Mouse (Mus musculus): Measurements from ENCODE around the gene Car5a. TPM values are rescaled to one million over a fixed set of nuclear protein-coding genes. Genes with fewer than 3 reads are reported as not detected.

Gene Car5a
- total RNA-seq, 2 experiments from 2014 or later, result not detected

DNA sequence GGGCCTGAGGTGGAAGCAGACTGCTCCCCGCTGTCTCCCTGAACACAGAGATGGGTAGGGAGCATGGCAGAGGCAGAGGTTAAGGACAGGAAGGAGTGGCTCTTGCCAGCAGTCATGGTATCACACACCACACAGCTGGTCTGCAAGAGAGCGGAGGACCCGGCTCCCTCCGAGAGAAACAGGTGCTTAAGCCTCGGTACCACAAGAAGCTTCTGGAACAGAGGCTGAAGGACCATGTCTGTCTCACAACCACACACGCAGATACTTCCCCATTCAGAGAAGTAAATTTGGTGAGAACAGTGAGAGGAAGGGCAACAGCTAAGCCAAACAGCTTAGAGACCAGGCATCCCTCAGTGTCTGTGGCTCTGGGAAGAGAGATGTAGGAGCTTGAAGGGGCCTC lies 33.3 kb downstream of the Car5a start:
- intact Hi-C loops (cut with DNase I), result no loop called here
- DNase-seq (ENCODE audit: low spot score in 2 of 2), result no peak

DNA sequence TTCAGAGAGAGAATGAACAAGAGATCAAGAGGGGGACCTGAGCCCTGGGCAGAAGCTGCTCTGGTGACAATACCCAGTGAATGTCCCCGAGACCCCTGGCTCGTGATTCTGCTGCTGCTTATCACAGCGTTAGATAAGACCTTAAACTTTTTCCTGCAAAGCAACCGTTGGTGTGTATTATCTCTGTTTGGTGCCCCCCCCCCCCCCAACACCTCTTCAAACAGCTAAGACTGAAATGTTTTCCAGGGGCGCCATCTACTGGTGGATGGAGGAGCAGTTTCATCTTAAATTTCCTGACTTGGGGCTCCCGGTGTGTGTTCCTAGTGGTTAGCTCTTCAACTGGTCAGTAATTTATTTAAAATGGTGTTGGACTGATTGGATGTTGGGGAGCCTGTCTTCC lies 35.0 kb downstream of the Car5a start:
- peak; percentile 68 to 81 for DNase-seq (ENCODE audit: low spot score in 2 of 2)

DNA sequence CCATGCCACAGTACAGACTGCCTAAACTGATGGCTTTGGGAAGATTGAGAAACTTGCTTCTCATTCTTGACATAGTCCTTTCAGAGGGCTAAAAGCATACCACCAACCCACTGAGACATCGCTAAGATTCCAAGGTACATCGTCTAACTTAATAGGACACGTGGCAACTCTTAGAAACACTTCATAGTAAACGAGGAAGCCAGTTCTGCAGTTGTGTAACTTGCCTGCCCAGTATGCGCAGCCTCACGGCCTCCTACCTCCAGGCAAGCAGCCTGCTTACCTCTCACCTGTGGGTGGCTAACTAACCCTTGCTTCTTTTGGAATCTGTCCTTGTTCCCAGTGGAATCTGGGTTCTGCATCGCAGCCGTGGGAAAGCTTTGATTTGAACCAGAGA lies 35.6 kb downstream of the Car5a start:
- intact Hi-C loops (cut with DNase I), result loop anchor here (1.0 kb wide), 2 partner anchors 35 to 58 kb away; no protein-coding TSS in a partner anchor

More for the DNA sequence above, 35.0 kb downstream of the Car5a start:
- intact Hi-C loops (cut with DNase I), result loop anchor here (1.0 kb wide), 2 partner anchors 35 to 58 kb away; no protein-coding TSS in a partner anchor

DNA sequence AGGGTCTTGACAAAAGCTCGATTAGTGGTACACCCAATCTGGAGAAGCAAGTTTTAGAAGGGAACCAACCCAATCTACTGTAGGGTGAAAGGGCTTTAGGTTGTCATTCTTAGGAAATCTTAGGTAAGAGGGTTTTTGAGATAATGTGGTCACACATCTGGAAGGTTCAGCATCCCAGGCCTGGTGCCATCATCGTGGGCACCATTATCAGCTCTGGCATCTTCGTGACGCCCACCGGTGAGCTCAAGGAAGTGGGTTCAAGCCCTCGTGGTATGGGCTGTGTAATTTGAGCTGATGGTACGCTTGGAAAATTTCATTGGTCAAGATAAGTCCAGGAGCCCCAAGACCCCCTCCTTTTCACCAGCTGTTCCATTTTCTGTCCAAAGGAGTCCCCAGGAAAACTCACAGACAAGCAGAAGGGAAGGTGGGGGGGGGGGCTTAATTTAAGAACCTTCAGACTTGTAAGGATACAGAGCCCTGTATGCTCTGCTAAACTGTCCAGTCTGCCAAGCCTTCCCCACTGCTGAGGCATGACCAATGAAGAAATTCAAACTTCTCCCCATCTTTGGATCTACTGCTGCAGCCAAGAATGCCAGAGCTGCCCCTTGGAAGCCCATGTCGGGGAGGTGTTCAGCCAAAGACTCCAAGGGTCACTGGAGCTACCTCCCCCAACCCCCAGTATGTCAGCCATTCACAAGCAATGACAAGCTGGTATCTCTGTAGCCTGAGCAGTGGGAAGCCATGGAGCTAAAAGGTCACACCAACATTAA lies 36.1 kb downstream of the Car5a start:
- DNase-seq (ENCODE audit: low spot score in 2 of 2), result no peak
- intact Hi-C loops (cut with DNase I), result loop anchor here (1.0 kb wide), 2 partner anchors 34 to 57 kb away; no protein-coding TSS in a partner anchor

More for the DNA sequence above, 35.6 kb downstream of the Car5a start:
- DNase-seq (ENCODE audit: low spot score in 2 of 2), result no peak

DNA sequence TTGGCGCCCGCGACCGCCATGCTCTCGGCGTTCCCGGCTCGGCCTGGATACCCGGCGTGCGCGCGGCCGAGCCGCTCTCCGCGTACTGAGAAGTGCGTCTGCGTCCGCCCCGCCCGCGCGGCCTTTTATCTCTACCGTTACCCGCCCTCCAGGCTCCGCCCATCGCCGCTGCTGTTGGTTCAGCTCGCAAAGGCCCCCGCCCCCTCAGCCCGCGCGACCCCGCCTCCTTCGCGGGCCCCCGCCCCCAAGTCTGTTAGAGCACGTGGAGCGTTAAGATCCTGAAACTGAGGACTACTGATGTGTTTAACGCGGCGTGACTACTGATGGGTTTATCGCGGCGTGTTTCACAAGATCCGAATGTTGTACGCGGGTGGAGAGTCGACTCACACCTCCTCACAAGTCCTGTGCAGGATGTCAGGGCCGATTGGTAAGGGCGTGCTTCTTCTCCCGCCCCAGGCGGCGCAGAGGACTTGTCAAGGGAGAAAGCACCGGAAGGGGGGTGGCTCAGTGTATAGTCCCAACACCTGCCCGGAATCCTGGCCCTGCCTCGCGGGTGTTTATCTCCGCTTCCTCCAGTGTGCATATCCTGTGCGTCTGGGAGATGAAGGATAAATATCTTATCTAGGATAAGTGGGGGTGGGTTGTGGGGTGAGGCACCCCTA lies 37.0 kb downstream of the Car5a start, which contains the start of gene Slc7a5:
TSS of gene Slc7a5 (minus strand) at position 108 of the 662 bp plus-strand sequence.
- intact Hi-C loops (cut with DNase I), result loop anchor here (2.0 kb wide), 1 partner anchor 177 kb away; no protein-coding TSS in a partner anchor

DNA sequence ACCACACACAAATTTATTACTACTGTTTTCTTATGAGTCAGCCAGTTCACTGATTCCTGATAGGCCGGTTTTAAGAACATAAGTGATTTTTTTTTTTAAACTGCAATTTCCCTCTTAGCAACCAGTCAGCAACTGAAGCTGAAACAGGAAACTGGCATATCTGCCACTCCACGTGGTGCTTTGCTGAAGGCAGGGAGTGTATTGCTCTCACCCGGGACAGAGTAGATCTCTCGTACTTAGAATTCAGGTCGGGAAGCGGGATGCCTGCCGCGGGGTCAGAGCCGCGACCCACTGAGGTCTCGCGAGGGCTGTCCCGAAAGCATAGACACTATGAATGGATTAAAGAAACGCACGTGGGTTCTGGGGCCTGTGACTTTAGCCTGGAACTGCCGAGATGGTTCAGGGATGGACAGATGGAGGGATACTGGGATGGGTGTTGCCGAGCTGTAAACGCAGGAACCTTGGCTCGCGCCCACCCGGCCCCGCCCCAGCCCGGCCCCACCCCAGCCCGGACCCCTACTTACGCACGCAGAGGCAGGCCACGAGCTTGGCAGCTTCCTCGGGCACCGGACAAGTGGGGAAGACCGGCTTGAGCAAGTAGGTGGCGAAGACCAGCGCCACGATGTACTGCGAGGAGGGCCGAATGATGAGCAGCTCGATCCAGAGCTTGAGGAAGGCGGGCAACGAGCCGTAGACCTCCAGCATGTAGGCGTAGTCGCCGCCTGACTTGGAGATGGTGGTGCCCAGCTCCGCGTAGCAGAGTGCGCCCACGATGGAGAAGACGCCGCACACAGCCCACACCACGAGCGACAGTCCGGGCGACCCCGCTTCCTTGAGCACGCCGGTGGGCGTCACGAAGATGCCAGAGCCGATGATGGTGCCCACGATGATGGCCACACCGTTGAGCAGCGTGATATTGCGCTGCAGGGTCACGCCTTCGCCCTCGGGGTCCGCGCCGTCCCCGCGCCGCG lies 37.9 kb downstream of the Car5a start:
- DNase-seq (ENCODE audit: low spot score in 2 of 2), result peak; percentile 58 to 61
- intact Hi-C loops (cut with DNase I), result loop anchor here (2.0 kb wide), 1 partner anchor 176 kb away; no protein-coding TSS in a partner anchor

More for the DNA sequence above, 37.0 kb downstream of the Car5a start, which contains the start of gene Slc7a5:
- DNase-seq (ENCODE audit: low spot score in 2 of 2), result peak; percentile 97

DNA sequence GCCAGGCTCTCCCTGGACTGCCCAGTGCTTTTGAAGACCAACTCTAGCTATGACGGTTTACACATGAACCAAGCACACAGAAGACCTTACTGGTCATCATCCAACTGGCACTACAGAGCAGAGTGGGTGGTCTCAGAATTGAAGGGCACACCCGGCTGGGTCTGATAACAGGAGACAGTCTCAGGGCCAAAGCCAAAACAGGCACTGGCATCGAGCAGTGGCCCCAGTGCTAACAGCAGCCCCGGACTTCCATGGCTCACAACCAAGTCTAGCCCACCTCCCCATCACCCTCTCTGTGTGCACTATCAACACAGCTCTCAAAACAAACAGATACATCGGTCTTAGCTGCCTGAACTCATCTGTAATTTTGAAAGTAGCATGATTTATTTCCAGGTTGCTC lies 38.8 kb downstream of the Car5a start:
- intact Hi-C loops (cut with DNase I), result loop anchor here (2.0 kb wide), 1 partner anchor 175 kb away; no protein-coding TSS in a partner anchor
- DNase-seq (ENCODE audit: low spot score in 2 of 2), result no peak

DNA sequence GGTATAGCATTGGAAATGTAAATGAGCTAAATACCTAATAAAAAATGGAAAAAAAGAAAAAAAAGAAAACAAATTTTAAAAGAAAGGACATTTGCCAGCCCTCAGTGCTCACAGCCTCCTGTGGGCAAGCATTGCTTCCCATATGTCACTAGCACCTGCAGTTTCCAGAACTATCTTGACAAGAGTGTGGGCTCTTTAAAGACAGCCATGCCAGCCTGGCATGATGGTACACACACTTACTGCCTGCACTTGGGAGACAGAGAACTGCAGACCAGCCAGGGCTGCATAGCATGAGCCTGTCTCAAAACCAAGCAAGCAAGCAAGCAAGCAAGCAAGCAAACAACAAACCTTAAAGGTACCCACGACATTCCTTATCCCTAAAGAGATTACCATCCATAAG lies 39.3 kb downstream of the Car5a start:
- intact Hi-C loops (cut with DNase I), result no loop called here

DNA sequence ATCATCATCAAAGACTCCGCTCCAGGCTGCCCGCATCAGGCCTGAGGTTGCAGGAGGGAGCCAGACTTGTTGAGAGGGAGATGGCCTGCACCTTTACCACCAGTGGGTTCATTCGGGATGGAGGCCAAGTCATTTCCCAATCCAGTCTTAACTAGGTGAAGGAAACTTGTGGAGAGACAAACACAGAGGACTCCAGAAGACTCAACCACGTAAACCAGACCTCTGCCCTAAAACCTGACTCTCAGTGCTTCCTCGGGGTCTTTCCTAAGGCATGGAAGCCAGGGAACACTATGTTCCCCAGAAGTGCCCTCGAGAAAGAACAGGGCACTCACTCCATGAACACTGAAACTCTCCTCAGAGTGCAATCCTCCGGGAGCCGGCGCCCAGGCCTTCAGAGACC lies 39.7 kb downstream of the Car5a start:
- intact Hi-C loops (cut with DNase I), result no loop called here
- DNase-seq (ENCODE audit: low spot score in 2 of 2), result no peak

More for the DNA sequence above, 39.3 kb downstream of the Car5a start:
- DNase-seq (ENCODE audit: low spot score in 2 of 2), result no peak

DNA sequence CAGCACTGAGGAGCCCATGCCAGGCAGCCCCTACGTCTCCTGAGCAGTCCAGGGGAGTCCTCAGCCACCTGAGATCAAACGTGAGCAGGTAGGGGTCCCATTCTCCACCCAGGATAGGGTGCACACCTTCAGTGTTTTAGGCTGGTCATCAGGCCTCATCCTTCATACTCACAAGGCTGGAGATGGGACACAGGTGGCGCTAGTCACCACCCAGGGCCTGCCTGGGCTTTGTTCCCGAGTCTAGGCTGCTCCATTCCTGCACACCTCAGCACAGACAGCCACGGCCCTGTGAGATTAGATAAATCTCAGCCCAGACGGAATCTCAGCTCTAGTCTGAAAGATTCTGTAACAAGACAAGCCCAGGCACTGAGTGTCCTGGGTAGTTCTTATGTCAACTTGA lies 40.7 kb downstream of the Car5a start:
- intact Hi-C loops (cut with DNase I), result no loop called here

DNA sequence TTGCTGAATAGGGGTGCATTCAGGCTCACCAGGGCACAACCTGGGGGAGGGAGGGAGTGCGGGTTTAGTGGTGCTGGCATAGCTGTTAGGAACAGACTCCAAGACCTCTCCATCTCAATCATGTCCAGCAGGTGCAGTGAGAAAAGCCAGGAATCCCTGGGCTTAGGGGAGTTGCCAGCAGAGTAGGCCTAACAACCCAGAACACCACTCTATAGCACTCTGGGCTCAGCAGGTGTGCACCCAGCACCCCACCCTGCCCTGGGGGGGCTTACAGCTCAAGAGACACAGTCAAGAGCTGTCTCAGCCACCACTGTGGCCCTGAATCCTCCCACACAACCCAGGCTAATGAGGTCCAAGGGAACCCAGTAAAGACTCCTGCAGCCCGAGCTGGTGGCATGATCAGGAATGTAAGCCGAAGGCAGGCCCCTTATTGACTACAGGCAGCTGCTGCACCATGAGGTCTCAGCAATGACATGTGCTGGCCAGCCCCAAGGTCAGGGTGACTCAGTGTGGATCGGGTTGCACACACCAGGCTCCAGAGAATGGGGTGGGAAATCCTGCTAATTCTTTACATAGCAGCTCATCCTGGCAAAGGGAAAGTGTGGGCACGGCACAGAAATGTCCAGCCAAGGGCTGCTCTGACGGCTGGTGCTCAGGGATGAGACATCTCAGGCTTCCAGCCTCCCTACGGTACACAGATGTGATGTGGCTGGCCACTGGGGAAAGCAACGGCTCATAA lies 43.0 kb downstream of the Car5a start:
- intact Hi-C loops (cut with DNase I), result no loop called here
- peak in 1 of 2 experiments; percentile 47 for DNase-seq (ENCODE audit: low spot score in 2 of 2)

More for the DNA sequence above, 40.7 kb downstream of the Car5a start:
- DNase-seq (ENCODE audit: low spot score in 2 of 2), result no peak

DNA sequence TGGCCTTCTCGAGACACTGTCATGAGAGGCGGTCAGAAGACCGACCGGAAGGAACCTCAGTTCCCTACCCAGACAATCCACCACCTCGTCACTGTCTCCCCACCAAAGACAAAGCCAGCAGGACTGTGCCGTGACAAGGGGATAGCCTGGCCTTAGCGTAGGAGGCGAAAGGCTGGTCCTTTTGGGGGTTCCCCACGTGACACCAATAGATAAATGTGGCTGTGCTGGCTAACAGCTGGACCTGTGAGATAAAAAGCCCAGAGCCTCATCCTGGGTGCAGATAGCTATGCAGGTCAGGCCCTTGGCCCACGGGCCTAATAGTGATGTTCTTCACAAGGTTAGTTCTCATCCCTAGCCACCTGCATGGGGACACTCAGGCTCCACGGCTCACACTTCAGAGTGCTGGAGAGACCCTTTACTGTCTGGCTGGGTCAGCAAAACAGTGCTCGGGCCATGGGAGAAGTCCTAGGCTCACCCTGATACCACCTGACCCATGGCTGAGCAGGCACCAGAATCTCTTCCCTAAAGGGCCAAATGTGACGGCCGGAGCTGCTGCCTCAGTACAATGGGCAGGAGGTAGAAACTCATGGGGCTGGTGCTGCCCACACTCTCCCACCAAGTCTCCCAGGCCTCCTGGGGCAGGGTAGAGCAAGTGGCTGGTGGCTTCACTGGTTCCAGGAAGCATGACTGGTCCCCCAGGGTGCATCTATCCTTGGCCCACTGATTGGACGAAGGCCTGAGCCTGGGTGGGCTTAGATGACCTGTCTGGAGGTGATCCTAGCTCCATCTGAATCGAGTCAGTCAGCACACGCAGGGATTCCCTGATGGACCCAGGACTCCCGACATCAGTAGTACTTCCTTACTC lies 45.3 kb downstream of the Car5a start:
- intact Hi-C loops (cut with DNase I), result no loop called here
- DNase-seq (ENCODE audit: low spot score in 2 of 2), result no peak

DNA sequence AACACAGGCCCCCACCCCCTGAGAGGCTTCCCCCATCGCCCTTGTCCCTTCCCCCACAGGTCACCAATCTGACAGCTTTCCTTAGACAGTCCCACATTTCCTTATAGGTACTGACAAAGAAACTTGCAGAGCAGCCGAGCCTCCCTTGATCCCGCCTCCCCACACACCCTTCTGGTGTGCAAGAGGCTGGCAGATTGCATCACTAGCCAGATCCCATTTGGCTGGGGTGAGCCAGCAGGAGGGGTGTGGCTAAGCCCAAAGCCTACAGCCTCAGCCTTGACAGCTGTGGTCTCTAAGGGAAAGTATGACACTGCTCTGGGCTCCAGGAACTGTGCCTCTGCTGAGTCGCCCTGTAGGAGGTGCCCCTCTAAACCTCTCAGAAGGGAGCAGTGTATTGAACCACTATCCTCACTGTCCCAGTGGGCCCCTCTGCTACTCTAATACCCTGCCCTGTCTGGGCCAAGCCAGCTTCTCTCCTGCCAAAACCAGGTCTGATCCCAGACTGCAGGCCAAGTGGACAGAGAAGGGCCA lies 46.2 kb downstream of the Car5a start:
- DNase-seq (ENCODE audit: low spot score in 2 of 2), result peak; percentile 70 to 93
- intact Hi-C loops (cut with DNase I), result no loop called here

DNA sequence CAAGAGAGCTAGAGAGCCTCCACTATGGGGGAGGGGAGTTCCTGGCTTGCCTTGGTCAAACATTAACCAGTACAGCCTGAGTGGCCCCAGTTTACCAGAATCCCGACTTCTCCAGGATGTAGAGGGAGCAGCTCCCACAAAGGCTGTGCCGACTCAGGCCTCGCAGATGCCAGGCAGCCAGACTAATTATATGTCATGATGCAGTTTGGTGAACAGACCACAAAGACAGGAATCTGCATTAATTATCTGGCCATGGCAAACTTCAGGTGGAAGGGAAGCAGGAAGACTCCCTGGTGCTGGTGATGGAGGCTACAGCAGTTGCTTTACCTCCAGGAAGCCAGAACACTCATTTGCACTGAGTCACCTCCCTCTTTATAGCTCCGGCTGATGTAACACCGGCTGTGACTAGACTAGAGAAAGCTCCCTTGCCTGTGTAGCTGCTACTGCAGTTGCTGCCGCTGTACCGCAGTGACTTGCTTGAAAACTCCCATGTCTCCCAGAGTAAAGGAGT lies 46.8 kb downstream of the Car5a start:
- DNase-seq (ENCODE audit: low spot score in 2 of 2), result peak; percentile 59 to 90
- intact Hi-C loops (cut with DNase I), result no loop called here

DNA sequence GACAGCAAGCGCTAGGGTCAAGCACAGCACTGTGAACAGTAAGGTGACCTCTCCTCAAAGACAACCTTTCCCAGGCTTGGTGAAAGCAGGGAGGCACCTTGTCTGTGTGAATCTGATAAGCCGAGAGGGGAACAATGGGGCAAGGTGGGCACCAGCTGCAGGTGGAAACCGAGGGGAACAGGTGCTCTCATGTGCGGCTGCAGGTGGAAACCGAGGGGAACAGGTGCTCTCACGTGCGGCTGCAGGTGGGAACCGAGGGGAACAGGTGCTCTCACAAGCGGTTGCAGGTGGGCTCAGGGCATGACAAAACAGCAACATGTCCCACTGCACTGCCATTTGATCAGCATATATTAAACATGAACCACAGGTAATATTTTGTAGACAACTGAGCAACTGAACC lies 47.5 kb downstream of the Car5a start:
- intact Hi-C loops (cut with DNase I), result no loop called here
- no peak for DNase-seq (ENCODE audit: low spot score in 2 of 2)

DNA sequence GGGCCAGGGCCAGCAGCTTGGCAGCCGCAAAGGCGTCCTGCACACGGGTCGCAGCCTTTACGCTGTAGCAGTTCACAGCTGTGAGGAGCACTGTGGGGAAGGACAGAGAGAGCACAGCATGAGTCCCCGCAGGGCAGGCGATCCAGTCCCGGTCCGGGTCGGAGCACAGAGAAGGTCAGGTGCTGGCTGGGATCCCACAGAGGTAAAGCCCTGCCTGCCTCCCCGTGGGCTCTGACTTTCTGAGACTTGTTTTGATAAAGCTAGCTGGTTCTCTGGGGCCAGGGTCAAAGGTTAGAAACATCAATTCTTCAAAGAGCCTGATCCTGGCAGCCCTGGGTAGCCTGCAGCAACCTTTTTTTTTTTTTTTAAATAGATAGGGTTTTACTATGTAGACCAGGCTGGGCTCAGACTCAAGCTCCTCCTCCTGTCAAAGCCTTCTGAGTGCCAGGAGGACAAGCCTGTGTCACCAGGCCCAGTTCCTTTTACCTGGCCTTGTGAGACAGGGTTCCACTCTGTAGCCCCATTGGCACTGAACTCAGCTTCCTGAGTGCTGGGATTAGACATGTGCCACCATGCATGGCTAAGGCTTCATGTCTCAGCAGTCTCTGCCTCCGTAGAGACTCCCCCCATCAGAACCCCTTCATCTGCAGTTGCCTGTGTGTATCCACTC lies 48.1 kb downstream of the Car5a start:
- intact Hi-C loops (cut with DNase I), result no loop called here

DNA sequence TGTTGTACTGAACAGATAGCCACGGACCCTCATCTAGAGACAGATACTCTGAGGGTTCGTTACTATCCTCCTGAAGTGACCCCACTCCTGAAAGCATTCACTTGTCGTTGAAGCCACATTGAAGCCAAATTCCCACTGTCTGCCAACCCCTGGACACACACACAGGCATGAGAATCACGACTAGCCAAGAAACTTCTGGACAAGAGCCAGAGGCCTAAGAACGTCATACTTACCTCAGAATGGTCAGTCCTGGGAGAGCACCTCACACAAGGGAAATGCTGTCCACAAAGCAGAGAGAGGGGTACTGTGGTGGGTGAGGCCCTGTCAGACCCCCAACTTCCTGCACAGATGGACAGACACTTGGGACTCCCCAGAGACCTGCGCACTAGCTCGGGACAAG lies 48.8 kb downstream of the Car5a start:
- DNase-seq (ENCODE audit: low spot score in 2 of 2), result no peak
- intact Hi-C loops (cut with DNase I), result no loop called here

More for the DNA sequence above, 48.1 kb downstream of the Car5a start:
- DNase-seq (ENCODE audit: low spot score in 2 of 2), result no peak

Measured in left cerebral cortex, postnatal 25 days (tissue).